Mouse (Mus musculus): Measurements from ENCODE around the gene Tktl1. TPM values are rescaled to one million over a fixed set of nuclear protein-coding genes. Genes with fewer than 3 reads are reported as not detected.
A peak's percentile ranks its signal among the peaks of the same experiment; 100 is the strongest.
"Not testable (repeated sequence)": the region's sequence is repeated elsewhere in the genome, so short reads cannot be mapped to it uniquely, and the experiment has no call there.

The Tktl1 gene
- not detected in 2 replicates for total RNA-seq (2017)

- ATAC-seq (replicated peaks; ENCODE audit: low read depth, poor library complexity, severe bottlenecking), result no peak
Observed at GRCm38 (mm10) chrX:74176959-74177358, at the start of gene Tktl1. Gene Tktl1 (plus strand): TSS chrX:74177259.

GRCm38 (mm10) chrX:74135263-74135662, 41.8 kb upstream of the Tktl1 start, which contains the start of gene Mecp2:
Gene Mecp2 (minus strand): TSS chrX:74135363.
- ATAC-seq (replicated peaks; ENCODE audit: low read depth, poor library complexity, severe bottlenecking), result not testable (repeated sequence)

GRCm38 (mm10) chrX:74167738-74168137, 9.3 kb upstream of the Tktl1 start, which contains the start of gene Tex28:
Gene Tex28 (minus strand): TSS chrX:74167838.
- no peak for ATAC-seq (replicated peaks; ENCODE audit: low read depth, poor library complexity, severe bottlenecking)

- ATAC-seq (replicated peaks; ENCODE audit: low read depth, poor library complexity, severe bottlenecking), result no peak
Observed at GRCm38 (mm10) chrX:74203556-74203955, 26.5 kb downstream of the Tktl1 start.

- ATAC-seq (replicated peaks; ENCODE audit: low read depth, poor library complexity, severe bottlenecking), result no peak
Observed at GRCm38 (mm10) chrX:74218496-74218895, 41.4 kb downstream of the Tktl1 start.

GRCm38 (mm10) chrX:74219449-74219848, 42.4 kb downstream of the Tktl1 start:
- no peak for ATAC-seq (replicated peaks; ENCODE audit: low read depth, poor library complexity, severe bottlenecking)

- not testable (repeated sequence) for ATAC-seq (replicated peaks; ENCODE audit: low read depth, poor library complexity, severe bottlenecking)
Observed at GRCm38 (mm10) chrX:74220099-74220498, 43.0 kb downstream of the Tktl1 start.

- ATAC-seq (replicated peaks; ENCODE audit: low read depth, poor library complexity, severe bottlenecking), result no peak
Observed at GRCm38 (mm10) chrX:74230038-74230437, 53.0 kb downstream of the Tktl1 start.

GRCm38 (mm10) chrX:74233196-74233595, 56.1 kb downstream of the Tktl1 start:
- ATAC-seq (replicated peaks; ENCODE audit: low read depth, poor library complexity, severe bottlenecking), result no peak

- no peak for ATAC-seq (replicated peaks; ENCODE audit: low read depth, poor library complexity, severe bottlenecking)
Observed at GRCm38 (mm10) chrX:74240332-74240731, 63.3 kb downstream of the Tktl1 start.

GRCm38 (mm10) chrX:74243396-74243795, 66.3 kb downstream of the Tktl1 start:
- no peak; the same call in 1 of the 2 replicates for ATAC-seq (replicated peaks; ENCODE audit: low read depth, poor library complexity, severe bottlenecking)

GRCm38 (mm10) chrX:74243807-74244206, 66.7 kb downstream of the Tktl1 start:
- peak; percentile 63 for ATAC-seq (replicated peaks; ENCODE audit: low read depth, poor library complexity, severe bottlenecking)

GRCm38 (mm10) chrX:74244614-74245083, 67.6 kb downstream of the Tktl1 start:
- ATAC-seq (replicated peaks; ENCODE audit: low read depth, poor library complexity, severe bottlenecking), result peak; percentile 26

GRCm38 (mm10) chrX:74245107-74245506, 68.0 kb downstream of the Tktl1 start:
- ATAC-seq (replicated peaks; ENCODE audit: low read depth, poor library complexity, severe bottlenecking), result no peak

- peak; percentile 35 for ATAC-seq (replicated peaks; ENCODE audit: low read depth, poor library complexity, severe bottlenecking)
Observed at GRCm38 (mm10) chrX:74245687-74246086, 68.6 kb downstream of the Tktl1 start.

GRCm38 (mm10) chrX:74246213-74246681, 69.2 kb downstream of the Tktl1 start:
- peak; percentile 63 for ATAC-seq (replicated peaks; ENCODE audit: low read depth, poor library complexity, severe bottlenecking)

- ATAC-seq (replicated peaks; ENCODE audit: low read depth, poor library complexity, severe bottlenecking), result no peak
Observed at GRCm38 (mm10) chrX:74246693-74247092, 69.6 kb downstream of the Tktl1 start.

- ATAC-seq (replicated peaks; ENCODE audit: low read depth, poor library complexity, severe bottlenecking), result no peak
Observed at GRCm38 (mm10) chrX:74248651-74249050, 71.6 kb downstream of the Tktl1 start.

- ATAC-seq (replicated peaks; ENCODE audit: low read depth, poor library complexity, severe bottlenecking), result no peak
Observed at GRCm38 (mm10) chrX:74249615-74250014, 72.6 kb downstream of the Tktl1 start, which contains the start of gene Flna. Gene Flna (minus strand): TSS chrX:74249820.

- peak; percentile 94 for ATAC-seq (replicated peaks; ENCODE audit: low read depth, poor library complexity, severe bottlenecking)
Observed at GRCm38 (mm10) chrX:74254153-74254887, 77.3 kb downstream of the Tktl1 start, which contains the start of gene Emd. Gene Emd (plus strand): TSS chrX:74254687.

GRCm38 (mm10) chrX:74254888-74255565, 78.0 kb downstream of the Tktl1 start:
- no peak for ATAC-seq (replicated peaks; ENCODE audit: low read depth, poor library complexity, severe bottlenecking)

Data from common myeloid progenitor, adult 5-6 weeks (primary cell).